Mouse (Mus musculus) adipocyte (in vitro differentiated cells): ENCODE results near the gene Slc7a15.
"Not testable (repeated sequence)": the region's sequence is repeated elsewhere in the genome, so short reads cannot be mapped to it uniquely, and the experiment has no call there.

ENCODE experiments used
- DNase-seq: peaks from one replicate; pipeline ENCODE4 v3.0.0-alpha.2; 2016; ENCODE audit warnings: low spot score

The Slc7a15 gene

DNA sequence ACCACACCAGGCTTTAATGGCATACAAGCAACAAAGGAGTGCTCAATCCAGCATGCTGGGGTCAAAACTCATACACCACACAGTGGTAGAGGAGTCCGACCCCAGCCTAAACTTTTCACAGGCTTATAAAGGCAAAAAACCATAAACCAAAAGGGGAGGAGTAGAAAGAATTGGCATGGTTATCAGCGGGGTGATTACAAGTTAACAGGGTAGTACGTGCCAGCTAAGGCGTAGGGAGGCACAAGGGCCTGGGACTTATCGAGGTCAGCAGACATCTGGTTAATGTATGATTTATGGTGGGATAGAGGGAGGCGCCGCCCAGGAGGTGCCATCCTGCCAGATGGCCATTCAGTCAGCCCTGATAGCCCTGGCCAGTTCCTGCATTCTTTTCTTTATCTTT lies at the start of gene Slc7a15:
TSS of gene Slc7a15 (minus strand) at position 101 of the 400 bp plus-strand sequence.
- not testable (repeated sequence) for DNase-seq

DNA sequence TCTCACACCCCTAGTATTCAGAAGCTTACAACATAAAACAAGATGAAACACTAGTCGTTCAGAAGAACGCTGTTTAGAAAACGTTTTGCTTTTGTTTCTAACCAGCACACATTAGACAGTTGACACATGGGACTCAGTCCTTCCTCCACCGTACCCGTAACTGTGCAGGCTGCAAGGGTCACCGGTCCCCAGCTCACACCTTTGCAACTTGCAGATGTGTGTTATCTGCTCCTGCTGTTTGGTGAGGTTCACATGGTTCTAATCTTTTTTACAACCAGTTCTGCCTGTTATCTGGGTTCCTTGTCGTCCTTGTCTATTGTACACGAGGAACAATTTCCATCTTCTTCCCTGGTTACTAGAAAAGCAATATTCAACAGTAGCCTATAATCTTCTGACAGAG lies 49.3 kb upstream of the Slc7a15 start:
- DNase-seq = not testable (repeated sequence)

DNA sequence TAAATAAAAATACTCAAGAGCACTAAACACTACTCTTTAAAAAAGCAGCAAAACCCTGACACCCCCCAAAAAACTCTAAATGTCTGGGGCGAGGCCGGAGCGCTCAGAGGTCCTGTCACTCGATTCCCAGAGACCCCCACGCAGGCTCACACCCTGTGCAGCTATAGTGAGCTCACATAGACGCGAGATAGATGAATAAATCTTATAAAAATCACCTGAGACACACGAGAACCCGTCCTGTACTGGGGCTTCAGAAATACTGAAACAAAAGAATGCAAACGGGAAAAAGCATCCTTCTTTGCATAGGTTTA lies 42.5 kb upstream of the Slc7a15 start:
- DNase-seq = no peak

DNA sequence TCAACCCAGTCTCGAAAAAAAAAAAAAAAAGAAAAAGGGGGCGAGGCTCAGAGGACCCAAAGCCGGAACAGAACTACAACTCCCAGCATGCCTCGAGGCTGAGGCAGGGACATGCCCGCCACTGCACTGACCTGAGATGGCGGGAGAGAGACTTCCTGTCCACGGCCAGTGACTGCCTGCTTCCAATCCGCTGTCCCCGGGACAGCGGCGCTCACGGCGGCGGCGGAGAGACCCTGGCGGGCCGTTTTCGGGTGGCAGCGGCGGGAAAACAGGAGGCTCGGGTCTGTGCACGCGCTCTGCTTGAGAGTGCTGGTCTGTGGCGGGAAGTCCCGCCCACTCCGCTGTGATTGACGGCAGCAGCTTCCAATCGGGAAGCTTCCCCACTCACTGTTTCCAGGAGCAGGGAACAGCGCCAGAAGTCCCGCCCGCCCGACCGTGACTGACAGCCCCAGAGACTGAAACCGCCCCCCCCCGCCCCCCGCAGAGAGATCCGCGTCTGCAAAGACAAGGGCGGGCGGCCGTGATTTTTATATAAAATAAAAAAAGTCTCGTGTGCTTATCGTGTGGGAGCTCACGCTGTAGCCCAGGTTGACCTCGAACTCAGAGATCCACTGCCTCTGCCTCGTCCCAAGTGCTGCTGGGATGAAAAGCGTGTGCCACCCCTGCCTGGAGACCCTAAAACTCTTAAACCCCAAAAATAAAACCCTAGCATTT lies 42.0 kb upstream of the Slc7a15 start:
- peak; percentile 95 for DNase-seq

DNA sequence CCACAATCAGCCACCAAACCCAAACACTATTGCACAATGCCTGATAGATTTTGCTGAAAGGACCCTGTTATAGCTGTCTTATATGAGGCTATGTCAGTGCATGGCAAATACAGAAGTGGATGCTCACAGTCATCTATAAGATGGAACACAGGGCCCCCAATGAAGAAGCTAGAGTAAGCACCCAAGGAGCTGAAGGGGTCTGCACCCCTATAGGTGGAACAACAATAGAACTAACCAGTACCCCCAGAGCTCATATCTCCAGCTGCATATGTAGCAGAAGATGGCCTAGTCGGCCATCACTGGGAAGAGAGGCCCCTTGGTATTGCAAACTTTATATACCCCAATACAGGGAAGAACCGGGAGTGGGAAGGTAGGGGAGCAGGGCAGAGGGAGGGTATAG lies 41.3 kb upstream of the Slc7a15 start:
- DNase-seq = not testable (repeated sequence)

DNA sequence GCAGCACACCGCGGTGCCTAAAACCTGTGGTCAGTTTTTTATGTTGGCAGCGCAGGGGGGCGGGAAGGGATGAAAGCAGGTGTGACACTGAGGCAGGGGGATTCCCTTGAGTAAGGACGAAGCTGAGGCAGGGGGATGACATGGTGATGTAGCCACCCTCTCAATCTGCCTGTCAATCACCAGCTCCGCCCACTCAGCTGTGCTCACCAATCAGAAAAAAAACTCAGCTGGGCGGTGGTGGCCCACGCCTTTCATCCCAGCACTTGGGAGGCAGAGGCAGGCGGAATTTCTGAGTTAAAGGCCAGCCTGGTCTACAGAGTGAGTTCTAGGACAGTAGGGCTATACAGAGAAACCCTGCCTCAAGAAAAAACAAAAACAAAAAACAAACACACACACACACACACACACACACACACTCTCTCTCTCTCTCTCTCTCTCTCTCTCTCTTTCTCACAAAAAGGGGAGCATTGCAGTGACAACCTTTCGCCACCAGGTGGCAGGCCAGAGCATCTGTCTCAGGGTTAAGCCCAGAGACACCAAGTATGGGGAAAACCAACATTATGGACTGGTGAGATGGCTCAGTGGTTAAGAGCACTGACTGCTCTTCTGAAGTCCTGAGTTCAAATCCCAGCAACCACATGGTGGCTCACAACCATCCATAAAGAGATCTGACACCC lies 39.7 kb upstream of the Slc7a15 start:
- DNase-seq = peak; percentile 87

DNA sequence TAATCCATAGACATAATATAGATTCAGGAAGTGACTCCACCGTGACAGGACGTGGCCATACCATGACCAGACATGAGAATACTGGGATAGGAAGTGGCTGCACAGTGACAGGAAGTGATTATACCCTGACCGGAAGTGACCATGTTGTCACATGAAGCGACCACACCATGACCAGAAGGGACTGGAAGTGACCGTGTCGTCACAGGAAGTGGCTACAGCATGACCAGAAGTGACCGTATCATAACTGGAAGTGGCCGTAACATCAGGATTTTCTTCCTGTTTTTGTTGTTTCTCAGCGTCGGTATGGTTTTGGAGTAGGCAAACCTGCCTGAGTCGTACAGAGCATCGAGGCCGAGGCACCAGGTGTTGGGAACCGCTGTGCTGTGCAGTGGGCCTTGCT lies 38.1 kb upstream of the Slc7a15 start:
- DNase-seq = no peak

DNA sequence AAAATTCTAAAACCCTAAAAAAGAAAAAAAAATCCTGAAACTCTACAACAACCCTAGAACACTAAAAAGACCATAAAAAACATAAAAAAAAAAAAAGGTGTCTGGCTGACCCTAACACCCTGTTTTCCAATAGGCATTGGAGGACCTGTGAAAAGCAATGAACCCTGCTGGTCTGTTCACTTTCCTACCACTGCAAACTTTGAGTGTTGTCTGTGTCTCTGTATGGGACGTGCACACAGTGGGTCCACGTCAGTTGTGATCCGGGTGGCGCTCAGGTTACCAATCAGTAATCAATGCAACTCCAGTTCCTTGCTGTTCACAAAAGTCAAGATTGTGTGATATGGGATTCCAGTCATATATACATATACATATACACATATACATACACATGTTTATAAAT lies 36.7 kb upstream of the Slc7a15 start:
- DNase-seq = no peak

DNA sequence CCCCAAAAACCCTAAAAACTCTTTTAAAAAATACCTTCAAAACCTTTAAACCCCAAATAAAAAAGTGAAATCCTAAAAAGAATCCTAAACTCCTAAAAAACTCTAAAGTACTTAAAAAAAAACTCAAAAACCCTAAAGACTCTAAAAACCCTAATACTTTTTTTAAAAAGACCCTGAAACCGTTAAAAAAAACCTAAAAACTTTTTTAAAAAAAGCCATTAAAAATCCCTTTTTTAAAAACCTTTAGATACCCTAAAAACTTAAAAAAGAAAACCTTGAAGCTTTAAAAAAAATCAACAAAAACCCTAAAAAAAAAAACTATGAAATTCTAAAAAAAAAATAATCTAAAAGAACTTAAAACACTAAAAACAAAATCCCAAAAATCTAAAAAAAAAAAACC lies 35.4 kb upstream of the Slc7a15 start:
- no peak for DNase-seq

DNA sequence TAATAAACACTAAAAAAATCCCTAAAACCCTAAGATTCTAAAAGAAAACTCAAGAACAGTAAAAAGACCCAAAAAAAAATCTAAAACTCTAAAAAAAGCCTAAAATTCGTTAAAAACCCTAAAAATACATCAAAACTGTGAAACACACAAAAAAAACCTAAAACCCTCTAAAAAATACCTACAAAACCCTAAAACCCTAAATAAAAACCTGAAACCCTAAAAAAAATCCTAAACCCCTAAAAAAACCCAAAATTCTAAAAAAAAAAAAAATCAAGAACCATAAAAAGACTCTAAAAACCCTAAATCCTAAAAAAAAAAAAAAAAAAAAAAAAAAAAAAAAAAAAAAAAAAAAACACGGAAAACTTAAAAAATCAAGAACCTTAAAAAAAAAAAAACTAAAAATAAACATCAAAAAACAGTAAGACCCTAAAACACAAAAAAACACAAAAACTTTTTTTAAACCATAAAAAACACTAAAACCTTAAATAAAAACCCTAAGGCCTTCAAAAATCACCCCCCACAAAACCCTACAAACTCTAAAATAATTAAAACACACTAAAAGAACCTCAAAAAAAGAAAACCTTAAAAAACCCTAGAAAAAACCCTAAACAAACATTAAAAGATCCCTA lies 34.0 kb upstream of the Slc7a15 start:
- DNase-seq = no peak

DNA sequence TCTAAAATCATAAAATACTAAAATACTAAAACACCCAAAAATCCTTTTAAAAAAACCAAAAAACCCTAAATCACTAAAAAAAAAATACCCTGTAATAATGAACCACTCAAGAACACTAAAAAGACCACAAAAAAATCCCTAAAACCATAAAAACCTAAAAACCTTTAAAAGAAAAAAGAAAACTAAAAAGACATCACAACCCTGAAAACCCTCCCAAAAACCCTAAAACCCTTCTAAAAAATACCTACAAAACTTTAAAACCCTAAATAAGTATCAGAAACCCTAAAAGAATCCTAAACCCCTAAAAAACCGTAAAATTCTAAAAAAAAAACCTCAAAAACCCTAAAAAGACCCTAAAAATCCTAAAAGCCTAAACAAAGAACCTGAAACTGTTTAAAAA lies 32.8 kb upstream of the Slc7a15 start:
- no peak for DNase-seq

DNA sequence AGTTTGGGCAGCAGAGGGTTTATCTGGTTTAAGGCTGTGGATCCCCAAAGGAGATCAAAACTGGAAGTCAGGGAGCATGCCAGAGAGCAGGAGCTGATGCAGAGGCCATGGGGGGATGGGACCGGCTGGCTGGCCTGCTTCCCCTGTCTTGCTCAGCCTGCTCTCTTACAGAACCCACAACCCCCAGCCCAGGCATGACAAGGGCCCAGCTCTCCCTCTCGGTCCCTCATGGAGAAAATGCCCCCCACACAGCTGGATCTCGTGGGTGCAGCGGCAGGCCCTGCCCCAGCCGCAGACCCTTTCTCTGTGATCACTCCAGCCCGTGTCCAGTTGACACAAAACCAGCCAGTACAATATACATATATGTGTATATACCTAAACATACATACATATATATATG lies 30.7 kb upstream of the Slc7a15 start:
- no peak for DNase-seq

DNA sequence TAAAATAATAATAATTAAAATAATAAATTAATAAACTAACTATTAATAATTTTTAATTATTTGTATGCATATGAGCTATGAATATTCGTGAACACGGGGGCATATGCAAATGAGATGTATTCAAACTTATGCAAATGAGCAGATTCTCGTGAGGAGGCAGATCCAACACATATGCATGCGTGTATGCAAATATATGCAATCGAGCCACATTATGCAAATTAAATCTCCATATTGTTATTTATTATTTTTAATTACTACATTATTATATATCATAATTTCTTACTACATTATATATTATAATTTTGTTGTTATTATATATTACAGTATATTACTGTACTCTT lies 21.8 kb upstream of the Slc7a15 start:
- no peak for DNase-seq

DNA sequence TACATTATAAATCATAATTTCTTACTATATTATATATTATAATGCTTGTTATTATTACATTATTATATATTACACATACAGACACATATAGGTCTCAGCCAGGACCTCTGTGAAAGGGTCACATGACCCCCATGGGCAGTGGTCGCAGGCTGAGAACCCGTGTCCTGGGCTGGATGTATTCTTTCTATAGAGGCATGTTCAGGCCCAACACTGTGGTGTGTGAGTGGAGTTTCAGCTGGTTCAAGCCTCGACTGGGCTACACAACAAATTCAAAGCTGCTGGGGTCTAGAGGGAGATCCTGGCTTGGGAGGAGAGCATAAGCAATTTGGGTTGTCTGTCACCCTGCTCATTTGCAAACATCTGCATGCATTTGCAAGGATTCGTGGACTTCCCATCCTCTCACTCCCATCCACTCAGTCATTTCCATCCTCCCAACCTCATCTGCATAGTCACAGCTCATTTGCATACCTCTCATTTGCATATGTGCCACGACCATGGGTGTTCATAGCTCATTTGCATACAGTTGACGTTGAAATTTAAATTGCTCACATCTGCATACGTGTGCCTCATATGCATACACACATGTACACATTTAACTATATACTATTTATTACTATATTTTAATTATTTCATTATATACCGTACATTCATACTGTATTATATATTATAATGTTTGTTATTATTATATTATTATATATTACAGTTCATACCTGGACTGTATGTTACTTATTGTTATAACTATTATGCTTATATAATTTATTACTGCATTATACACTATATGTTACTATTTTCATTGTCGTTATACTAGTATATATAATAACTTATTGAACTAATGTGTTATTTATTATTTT lies 21.2 kb upstream of the Slc7a15 start:
- no peak for DNase-seq

DNA sequence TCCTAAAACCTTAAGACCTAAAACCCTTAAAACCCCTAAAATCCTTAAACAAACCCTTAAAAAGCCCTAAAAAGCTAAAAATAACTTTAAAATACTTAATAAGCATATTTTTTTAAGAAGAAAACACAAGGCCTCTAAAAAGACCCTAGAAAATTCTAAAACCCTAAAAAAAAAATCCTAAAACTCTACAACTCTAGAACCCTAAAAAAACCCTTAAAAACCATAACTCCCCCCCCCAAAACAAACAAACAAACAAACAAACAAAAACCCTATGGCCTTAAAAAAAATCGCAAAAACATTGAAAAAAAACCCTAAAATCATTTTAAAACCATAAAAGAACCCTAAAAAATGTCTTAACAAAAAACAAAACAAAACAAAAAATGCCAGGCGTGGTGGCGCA lies 19.4 kb upstream of the Slc7a15 start:
- DNase-seq = no peak

DNA sequence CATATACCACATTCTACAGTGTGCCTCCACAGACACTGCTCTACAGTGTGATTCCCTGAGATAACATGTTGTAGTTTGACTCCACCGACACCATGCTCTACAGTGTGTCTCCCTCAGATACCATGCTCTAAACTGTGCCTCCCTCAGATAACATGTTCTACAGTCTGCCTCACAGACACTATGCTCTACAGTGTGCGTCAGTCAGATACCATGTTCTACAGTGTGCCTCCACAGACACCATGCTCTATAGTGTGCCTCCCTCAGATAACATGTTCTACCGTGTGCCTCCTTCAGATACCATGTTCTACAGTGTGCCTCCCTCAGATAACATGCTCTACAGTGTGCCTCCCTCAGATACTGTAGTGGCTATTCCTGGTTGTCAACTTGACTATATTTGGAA lies 10.2 kb upstream of the Slc7a15 start:
- no peak for DNase-seq

DNA sequence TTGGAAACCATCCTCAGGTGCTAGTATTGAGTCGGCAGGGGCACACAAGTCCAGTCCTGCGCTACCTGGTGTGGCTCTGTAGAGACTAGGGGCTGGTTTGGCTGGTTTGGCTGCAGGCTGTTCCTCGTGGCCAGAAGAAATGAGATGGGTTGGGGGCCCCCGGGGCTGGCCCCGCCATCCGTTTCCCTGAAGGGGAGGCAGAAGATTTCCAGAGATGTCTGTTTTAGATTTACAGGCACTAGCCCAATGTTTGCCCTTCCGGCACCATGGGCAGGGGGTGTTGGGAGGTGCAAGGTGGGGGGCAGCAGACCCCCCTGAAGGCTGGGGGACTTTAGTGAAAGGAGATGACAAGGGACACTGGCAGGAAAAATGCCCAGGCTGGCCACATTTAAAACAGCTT lies 3.3 kb downstream of the Slc7a15 start:
- no peak for DNase-seq

DNA sequence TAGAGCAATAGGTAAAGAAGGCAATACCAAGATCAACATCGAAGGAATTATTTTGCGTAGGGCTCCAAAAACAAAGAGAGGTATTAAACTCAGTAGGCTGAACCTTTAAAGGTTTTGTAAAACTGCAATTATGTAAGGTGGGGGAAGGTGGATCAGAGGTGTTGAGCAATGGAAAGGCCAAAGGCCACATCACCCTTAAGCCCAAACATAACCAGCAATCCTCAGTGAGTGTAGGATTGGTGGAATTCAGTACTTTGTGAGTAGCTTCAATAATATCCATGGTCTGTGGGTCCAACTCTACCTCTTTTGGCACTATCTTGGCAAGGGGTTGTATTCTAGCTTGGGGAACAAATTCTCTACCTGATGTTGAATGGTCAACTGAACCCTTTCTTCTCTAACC lies 7.5 kb downstream of the Slc7a15 start:
- not testable (repeated sequence) for DNase-seq

DNA sequence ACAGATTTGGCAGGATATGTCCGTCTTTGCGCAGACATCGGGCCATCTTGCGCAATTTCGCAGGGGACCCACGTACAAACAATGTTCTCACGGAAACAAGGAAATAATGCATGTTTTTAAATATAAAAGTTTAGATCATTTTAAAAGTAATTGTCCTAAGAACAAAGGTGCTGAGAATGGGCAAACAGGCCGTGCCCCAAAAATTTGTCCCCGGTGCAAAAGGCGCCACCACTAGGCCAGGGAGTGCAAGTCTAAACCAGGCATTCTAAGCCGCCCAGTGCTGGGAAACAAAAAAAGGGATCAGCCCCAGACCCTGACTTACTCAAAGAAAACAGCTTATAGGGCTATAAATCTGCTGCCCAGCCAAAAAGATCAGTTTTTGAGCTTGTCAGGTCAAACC lies 25.5 kb downstream of the Slc7a15 start:
- no peak for DNase-seq

DNA sequence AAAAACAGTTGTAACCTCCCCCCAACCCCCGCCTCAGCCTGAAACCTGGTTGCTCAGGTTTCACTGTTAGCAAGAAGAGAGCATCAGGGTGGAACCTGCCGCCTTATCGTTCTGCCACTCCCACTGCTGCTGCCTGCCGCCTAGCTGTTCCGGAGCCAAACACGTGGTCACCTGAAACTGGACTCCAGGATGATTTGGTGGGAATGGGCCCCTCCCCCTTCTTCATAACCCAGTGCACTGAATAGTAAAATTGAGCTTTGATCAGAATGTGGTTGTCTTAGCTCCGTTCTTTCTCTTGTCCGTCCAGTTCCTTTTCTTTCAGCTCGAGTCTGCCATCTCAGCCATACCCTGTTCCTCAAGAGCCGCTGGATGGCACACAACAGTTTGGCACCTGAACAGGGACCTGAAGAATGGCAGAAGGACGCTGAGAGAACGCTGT lies 26.9 kb downstream of the Slc7a15 start:
- not testable (repeated sequence) for DNase-seq

DNA sequence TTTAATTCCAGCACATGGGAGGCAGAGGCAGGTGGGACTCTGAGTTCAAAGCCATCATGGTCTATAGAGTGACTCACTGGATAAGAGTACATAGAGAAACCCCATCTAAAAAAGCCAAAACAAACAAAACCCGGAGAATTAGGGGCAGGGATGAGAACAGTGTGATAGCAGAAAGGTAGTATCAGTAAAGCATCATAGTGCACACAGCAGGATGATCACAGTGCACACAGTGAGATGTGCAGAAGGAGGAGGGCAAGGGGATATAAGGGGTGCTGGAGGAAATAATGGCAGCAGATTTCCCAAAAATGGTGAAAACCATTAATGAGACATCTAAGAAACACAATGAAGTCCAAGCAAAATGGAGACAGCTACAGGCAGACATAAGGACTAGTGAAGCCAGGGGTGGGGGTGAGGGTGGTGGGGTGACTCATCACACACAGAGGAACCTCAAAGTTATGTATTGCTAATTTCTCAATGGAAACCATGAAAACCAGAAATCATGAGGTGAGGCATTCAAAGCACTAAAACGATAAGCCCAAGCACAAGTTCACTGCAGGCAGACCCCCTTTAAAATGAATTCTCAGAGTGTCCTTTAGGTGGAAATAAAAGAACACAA lies 27.5 kb downstream of the Slc7a15 start:
- DNase-seq = not testable (repeated sequence)

DNA sequence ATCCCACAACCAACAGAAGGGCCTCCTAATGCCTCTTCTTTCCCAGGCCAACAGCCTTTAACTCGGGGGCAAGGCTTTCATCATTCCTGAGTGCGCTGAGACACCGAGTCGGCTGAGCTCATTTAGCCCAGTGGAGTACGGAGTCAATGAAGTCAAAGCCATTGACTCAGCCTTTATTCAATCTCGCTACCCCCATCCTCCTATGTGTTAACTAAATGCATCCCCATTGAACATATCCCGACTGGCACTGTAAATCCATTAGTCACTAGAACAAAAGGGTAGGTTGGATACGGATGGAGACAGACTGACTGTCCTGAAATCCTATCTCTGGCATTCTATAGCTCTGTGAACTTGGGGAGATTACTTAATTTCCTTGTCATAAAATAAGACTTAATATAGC lies 36.7 kb downstream of the Slc7a15 start:
- DNase-seq = not testable (repeated sequence)
